Mouse (Mus musculus): ENCODE data around the gene Kdm5b. TPM values are rescaled to one million over a fixed set of nuclear protein-coding genes. Genes with fewer than 3 reads are reported as not detected.

The Kdm5b gene
- polyA plus RNA-seq, 1 experiment from 2014 or later: 69.6 TPM

DNA sequence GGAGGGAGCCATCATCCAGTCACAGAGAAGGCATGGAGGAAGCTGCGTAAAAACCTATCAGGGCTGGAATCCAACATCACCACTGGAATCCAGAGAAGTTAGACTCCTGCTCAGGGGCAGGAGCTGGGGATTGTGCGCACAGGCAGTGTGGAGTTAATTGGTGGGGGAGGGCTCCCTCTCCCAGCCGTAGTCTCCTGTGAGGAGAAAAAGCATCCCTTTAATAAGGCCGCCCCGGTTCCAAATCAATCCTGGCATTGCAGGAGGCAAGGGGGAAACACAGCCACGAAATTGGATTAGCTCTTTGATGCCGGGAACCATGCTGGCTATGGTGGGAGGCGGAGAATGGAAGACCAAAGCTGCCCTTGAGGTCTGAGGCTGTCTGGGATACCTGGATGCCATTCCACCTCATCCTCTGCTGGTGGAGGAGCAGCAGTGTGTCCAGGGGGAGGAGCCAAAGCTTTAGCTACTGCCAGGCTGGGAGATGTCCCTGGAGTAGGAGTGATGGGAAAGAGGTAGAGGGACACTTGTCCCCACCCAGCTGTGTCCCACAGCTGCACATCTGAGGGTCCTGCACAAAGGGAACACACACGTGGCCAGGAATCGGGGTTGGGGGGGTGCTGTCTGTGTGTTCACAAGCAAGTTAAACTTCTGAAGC lies 93.8 kb downstream of the Kdm5b start:
- Histone ChIP-seq H3K36me3 (no peaks in the 10 kb centered on the region), H3K27me3 (peaks cover 4% of the 10 kb centered on the region; the same call in 1 of the 2 replicates), H3K4me3 (no peak overlapping the region), H3K4me2 (no peak overlapping the region), H3K27ac (replicated peaks) (peak overlapping the region; percentile 20; the same call in 1 of the 2 replicates), H3K4me1 (replicated peaks) (peaks cover 28% of the 10 kb centered on the region), H3K9ac (no peak overlapping the region), H3K9me3 (no peaks in the 10 kb centered on the region)
- 21% methylated on average over 10 of the region's 10 CpGs for WGBS
- no peak for ATAC-seq (ENCODE audit: low FRiP score, low read depth)

DNA sequence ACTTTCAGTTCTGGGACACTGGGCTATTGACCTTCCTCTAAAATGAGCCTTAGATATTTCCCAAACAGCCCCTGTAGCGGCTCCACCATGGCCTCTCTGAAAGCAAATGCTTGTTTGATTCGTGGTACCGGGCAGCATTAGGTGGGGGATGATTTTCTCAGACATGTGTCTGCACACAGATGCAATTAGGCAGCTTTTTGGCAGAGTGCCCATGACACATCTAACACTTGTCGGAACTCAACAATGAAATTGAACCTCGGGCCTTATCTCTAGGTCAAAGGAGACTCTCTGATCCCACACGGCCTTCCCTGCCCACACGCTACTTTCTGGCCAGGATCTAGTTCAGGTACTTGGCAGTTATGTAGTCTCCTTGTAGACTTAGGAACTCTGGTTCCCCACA lies 98.9 kb downstream of the Kdm5b start:
- WGBS: 59% methylated on average over 7 of the region's 7 CpGs
- Histone ChIP-seq H3K4me1 (replicated peaks) (peaks cover 2% of the 10 kb centered on the region), H3K9ac (no peak overlapping the region), H3K4me3 (no peak overlapping the region), H3K9me3 (no peaks in the 10 kb centered on the region), H3K27ac (replicated peaks) (no peak overlapping the region), H3K4me2 (no peak overlapping the region), H3K36me3 (no peaks in the 10 kb centered on the region), H3K27me3 (no peaks in the 10 kb centered on the region)
- no peak for ATAC-seq (ENCODE audit: low FRiP score, low read depth)

DNA sequence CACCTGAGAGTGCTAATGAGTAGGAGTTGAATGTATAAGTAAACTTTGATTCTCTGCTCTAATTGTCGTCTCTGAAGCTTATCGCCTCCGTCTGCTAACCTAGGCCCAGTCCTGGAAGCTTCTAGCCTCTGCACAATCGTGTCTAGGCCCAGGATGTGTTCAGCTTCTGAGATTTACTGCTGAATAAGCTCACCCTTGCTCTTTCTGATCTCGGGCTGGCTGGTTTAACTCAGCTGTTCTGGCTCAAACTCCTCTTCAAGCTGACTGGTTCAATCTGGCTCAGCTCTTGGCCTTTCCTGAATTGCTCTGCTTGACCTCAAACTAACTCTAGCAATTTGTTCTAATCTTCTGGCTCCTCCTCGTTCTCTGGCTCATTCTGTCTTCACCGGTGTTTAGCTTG lies 100.2 kb downstream of the Kdm5b start:
- Histone ChIP-seq H3K36me3 (no peaks in the 10 kb centered on the region), H3K4me2 (no peak overlapping the region), H3K27me3 (no peaks in the 10 kb centered on the region), H3K4me1 (replicated peaks) (no peaks in the 10 kb centered on the region), H3K27ac (replicated peaks) (no peak overlapping the region), H3K4me3 (no peak overlapping the region), H3K9ac (no peak overlapping the region), H3K9me3 (no peaks in the 10 kb centered on the region)
- 76% methylated on average over 7 of the region's 7 CpGs for WGBS
- ATAC-seq (ENCODE audit: low FRiP score, low read depth): no peak

DNA sequence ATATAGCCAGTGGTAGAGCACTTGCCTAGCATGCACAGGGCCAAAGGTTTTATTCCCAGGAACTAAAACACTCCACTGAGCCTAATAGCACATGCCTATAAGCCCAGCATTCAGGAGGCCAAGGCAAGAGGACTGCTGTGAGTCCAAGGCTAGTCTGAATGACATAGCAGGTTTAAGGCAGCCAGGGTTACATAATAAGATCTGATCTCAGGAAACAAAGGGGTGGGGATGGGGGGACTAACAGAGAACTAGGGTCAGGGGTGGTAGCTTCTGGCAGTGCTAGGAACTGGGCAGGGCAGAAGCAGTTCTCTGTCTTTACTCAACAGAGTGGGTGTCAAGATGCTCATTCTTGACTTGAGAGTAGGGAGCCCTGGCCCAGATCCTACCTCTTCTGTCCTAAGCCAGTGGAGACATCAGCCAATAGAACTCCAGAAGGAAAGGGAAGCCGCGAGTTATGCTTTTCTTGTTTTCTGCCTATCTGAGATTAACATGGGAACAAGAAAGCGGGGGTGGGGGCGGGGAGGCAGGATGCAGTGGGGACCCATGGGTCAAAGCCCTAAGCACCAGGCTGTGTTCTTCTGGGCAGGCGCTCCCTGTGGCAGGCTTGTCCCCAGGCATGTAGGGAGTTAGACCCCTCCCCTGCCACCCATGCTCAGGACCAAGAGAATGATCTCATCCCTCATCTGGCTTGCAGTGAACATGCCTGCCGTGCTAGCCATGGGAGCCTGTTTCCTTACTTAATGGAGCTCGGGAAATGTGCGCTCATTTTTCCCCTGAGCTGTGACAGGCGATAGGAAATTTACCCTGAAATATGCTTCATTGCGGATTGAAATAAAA lies 111.5 kb downstream of the Kdm5b start:
- H3K27me3 ChIP-seq: no peaks in the 10 kb centered on the region
- peak; percentile 60; the same call in 1 of the 2 replicates for ATAC-seq (ENCODE audit: low FRiP score, low read depth)
- no peak overlapping the region for H3K4me3 ChIP-seq
- no peak overlapping the region for H3K9ac ChIP-seq
- peak overlapping the region; percentile 65; the same call in 1 of the 2 replicates for H3K27ac ChIP-seq (replicated peaks)
- H3K36me3 ChIP-seq: no peaks in the 10 kb centered on the region
- no peak overlapping the region for H3K4me2 ChIP-seq
- peaks cover 4% of the 10 kb centered on the region; the same call in 1 of the 2 replicates for H3K4me1 ChIP-seq (replicated peaks)
- WGBS: 61% methylated on average over 10 of the region's 10 CpGs
- H3K9me3 ChIP-seq: no peaks in the 10 kb centered on the region

DNA sequence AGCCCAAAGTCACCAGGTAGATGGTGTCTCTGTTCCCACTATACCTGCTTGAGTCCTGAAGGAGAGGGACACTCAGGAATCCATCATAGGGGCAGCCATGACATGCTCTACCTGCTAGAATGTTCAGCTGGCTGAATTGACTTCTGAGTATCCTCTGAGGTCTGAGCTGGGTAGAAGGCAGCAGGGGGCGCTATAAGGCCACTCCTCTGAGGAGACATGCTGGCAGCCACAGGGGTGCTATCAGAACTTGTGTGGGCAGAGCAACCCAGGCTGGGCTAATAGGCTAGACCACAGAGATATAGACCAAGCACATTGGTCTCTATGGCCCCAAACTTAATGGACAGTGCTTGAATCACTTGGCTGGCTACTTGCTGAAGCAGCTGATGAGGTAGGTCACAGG lies 114.3 kb downstream of the Kdm5b start:
- ATAC-seq (ENCODE audit: low FRiP score, low read depth): no peak
- peaks cover 13% of the 10 kb centered on the region; the same call in 1 of the 2 replicates for H3K4me1 ChIP-seq (replicated peaks)
- no peak overlapping the region for H3K4me2 ChIP-seq
- H3K36me3 ChIP-seq: no peaks in the 10 kb centered on the region
- H3K4me3 ChIP-seq: no peak overlapping the region
- H3K27ac ChIP-seq (replicated peaks): no peak overlapping the region
- H3K9ac ChIP-seq: no peak overlapping the region
- no peaks in the 10 kb centered on the region for H3K9me3 ChIP-seq
- H3K27me3 ChIP-seq: no peaks in the 10 kb centered on the region
- WGBS: 0% methylated on average over 1 of the region's 1 CpGs

DNA sequence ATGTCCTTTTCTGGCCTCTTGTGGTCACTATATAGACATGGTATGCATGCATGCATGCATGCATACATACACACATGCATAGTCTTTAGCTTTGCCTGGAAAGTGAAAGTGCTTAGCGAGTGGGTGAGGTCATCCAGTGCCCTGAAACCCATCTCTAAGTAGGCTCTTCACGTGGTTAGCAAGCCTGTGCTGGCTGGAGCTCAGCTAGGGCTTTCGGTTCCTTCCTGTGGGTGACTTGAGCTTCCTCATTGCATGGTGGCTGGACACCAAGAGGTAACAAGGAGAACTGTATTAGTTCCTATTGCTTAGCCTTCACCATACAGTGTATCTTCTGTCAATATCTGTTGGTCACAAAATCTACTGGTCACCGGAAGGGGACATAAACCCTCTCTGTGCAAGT lies 119.5 kb downstream of the Kdm5b start:
- WGBS: 84% methylated on average over 4 of the region's 4 CpGs

DNA sequence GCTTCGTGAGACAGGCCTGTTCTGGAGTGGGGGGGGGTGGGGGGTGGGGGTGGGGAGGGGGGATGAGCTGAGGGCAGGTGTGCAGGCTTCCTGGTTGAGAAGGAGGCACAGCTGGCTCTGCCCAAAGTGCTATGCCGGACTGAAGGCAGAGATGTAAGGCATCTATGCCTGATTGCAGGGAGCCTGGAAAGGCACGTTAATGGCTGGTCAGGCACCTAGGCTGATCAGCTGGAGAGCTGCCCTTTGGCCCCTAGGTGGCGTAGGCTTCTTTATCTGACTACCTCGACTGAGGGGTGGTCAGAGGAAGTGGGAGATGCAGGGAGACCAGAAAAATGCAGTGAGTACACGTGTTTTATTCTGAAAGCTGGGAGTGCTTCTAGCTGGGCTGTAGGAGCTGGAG lies 120.6 kb downstream of the Kdm5b start:
- no peak for ATAC-seq (ENCODE audit: low FRiP score, low read depth)
- H3K9me3 ChIP-seq: no peaks in the 10 kb centered on the region
- H3K27me3 ChIP-seq: no peaks in the 10 kb centered on the region
- no peak overlapping the region for H3K27ac ChIP-seq (replicated peaks)
- 14% methylated on average over 5 of the region's 6 CpGs for whole genome bisulfite sequencing
- H3K4me2 ChIP-seq: no peak overlapping the region
- no peak overlapping the region for H3K4me3 ChIP-seq
- no peak overlapping the region for H3K9ac ChIP-seq
- no peaks in the 10 kb centered on the region for H3K36me3 ChIP-seq
- peaks cover 24% of the 10 kb centered on the region for H3K4me1 ChIP-seq (replicated peaks)

More for the DNA sequence above, 119.5 kb downstream of the Kdm5b start:
- no peaks in the 10 kb centered on the region for H3K27me3 ChIP-seq
- ATAC-seq (ENCODE audit: low FRiP score, low read depth): no peak
- no peak overlapping the region for H3K27ac ChIP-seq (replicated peaks)
- no peaks in the 10 kb centered on the region for H3K36me3 ChIP-seq
- no peaks in the 10 kb centered on the region for H3K9me3 ChIP-seq
- peaks cover 24% of the 10 kb centered on the region for H3K4me1 ChIP-seq (replicated peaks)
- no peak overlapping the region for H3K9ac ChIP-seq
- H3K4me2 ChIP-seq: no peak overlapping the region
- no peak overlapping the region for H3K4me3 ChIP-seq

DNA sequence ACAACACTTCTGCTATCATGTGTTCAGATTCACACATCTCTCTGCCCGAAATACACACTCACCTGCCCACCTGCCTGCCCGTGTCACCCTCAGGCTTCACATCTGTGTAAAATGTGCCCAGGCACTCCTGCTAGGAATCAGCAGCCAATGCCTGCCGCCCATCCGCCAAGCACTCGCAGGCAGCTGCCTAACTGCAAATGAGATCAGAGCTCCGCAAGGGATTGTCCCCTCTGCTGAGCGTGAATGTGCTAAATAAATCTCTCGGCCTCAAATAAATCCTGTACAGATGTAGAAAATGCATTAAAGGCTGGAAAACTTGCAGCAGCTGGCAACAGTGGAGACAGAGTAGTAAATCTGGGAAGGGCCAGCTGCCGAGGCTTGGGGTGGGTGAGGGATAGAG lies 122.5 kb downstream of the Kdm5b start:
- Histone ChIP-seq H3K9ac (no peak overlapping the region), H3K9me3 (no peaks in the 10 kb centered on the region), H3K27ac (replicated peaks) (peak overlapping the region; percentile 66), H3K4me3 (no peak overlapping the region), H3K36me3 (no peaks in the 10 kb centered on the region), H3K4me1 (replicated peaks) (peaks cover 14% of the 10 kb centered on the region), H3K4me2 (no peak overlapping the region), H3K27me3 (no peaks in the 10 kb centered on the region)
- 54% methylated on average over 9 of the region's 9 CpGs for WGBS
- ATAC-seq (ENCODE audit: low FRiP score, low read depth): peak; percentile 20; the same call in 1 of the 2 replicates

Other genes with a start within 250 kb of the Kdm5b start
- gene Ppfia4, start 227.2 kb upstream of the Kdm5b start, polyA plus RNA-seq (2015; fragmentation: Nextera tagmentation; extraction: Ambion mirVana): 26.7 and 28.7 TPM in 2 replicates
- 125 and 126 TPM in 2 replicates for gene Tmem183a, start 198.2 kb upstream of the Kdm5b start, polyA plus RNA-seq (2015; fragmentation: Nextera tagmentation; extraction: Ambion mirVana)
- gene 4933406M09Rik, start 174.2 kb upstream of the Kdm5b start, polyA plus RNA-seq (2015; fragmentation: Nextera tagmentation; extraction: Ambion mirVana): not detected in 2 replicates
- 14.6 and 16.5 TPM in 2 replicates for gene Cyb5r1, start 154.6 kb upstream of the Kdm5b start, polyA plus RNA-seq (2015; fragmentation: Nextera tagmentation; extraction: Ambion mirVana)
- 83.1 and 86.8 TPM in 2 replicates for gene Adipor1, start 144.8 kb upstream of the Kdm5b start, polyA plus RNA-seq (2015; fragmentation: Nextera tagmentation; extraction: Ambion mirVana)
- 38.0 and 38.2 TPM in 2 replicates for gene Klhl12, start 104.6 kb upstream of the Kdm5b start, polyA plus RNA-seq (2015; fragmentation: Nextera tagmentation; extraction: Ambion mirVana)
- gene Rabif, start 65.5 kb upstream of the Kdm5b start, polyA plus RNA-seq (2015; fragmentation: Nextera tagmentation; extraction: Ambion mirVana): 72.4 and 73.1 TPM in 2 replicates
- gene Mgat4e, start 10.5 kb upstream of the Kdm5b start, polyA plus RNA-seq (2015; fragmentation: Nextera tagmentation; extraction: Ambion mirVana): not detected in 2 replicates
- 10.7 and 13.0 TPM in 2 replicates for gene Syt2, start 86.5 kb downstream of the Kdm5b start, polyA plus RNA-seq (2015; fragmentation: Nextera tagmentation; extraction: Ambion mirVana)